Mouse (Mus musculus): ENCODE measurements around the gene Crybg2. TPM values are rescaled to one million over a fixed set of nuclear protein-coding genes. Genes with fewer than 3 reads are reported as not detected.

The Crybg2 gene
- polyA plus RNA-seq, 1 experiment from 2014 or later, result 6.5 TPM

DNA sequence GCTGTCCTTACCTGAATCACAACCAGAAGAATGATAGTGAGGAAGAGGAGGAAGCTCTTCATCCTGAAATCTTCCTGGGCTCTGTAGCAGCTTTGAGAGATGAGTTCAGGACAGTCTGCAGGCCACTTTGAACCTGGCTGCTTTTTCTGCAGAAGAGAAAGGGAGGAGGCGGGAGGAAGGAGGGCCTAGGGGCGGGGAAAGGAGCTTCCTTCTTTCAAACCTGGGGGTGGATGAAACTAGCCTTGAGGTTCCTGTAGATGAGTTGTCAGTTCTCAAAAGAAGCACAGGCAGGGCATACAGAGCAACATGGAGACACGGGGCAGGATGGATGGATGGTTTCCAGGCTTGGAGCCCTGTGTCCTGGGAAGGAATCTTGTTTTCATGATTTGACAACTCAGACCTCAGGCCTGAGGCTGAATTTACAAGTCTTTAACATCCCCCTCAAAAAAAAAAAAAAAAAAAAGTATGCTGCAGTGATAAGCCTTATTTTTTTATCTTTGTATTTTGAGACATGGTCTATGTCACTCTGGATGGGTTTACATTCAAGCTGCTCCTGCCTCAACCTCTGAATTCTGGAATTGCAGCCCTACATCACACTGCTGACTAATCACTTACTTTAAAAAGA lies 34.4 kb downstream of the Crybg2 start, which contains the start of gene Cd52:
Cd52 (minus strand) TSS at position 160 of the 625 bp plus-strand sequence.
- Histone ChIP-seq H3K9me3 (ENCODE audit: control insufficient read depth, low read length) (no peaks in the 10 kb centered on the region), H3K27ac (replicated peaks; ENCODE audit: low read depth, low read length) (no peak within 1 kb of the TSS), H3K4me3 (ENCODE audit: low read depth, low read length) (no peak within 1 kb of the TSS), H3K36me3 (ENCODE audit: control insufficient read depth, insufficient read depth, low read length) (no peaks in the 10 kb centered on the region), H3K4me2 (ENCODE audit: low read depth, low read length) (no peak within 1 kb of the TSS), H3K4me1 (ENCODE audit: control insufficient read depth, insufficient read depth, low read length) (no peaks in the 10 kb centered on the region), H3K9ac (ENCODE audit: low read depth, low read length) (no peak within 1 kb of the TSS), H3K27me3 (replicated peaks; ENCODE audit: control insufficient read depth, insufficient read depth, low read length) (no peaks in the 10 kb centered on the region)
- 53% methylated on average over 3 of the region's 3 CpGs for WGBS
- ATAC-seq (ENCODE audit: low read depth) (no peak), DNase-seq (ENCODE audit: low spot score) (no peak)

GRCm38 (mm10) chr4:134096120-134096519 lies 35.5 kb downstream of the Crybg2 start:
- ATAC-seq (ENCODE audit: low read depth) (no peak), DNase-seq (ENCODE audit: low spot score) (no peak)
- no peaks in the 10 kb centered on the region for H3K9me3 ChIP-seq (ENCODE audit: control insufficient read depth, low read length)
- no peak overlapping the region for H3K4me2 ChIP-seq (ENCODE audit: low read depth, low read length)
- no peak overlapping the region for H3K27ac ChIP-seq (replicated peaks; ENCODE audit: low read depth, low read length)
- 82% methylated on average over 3 of the region's 3 CpGs for WGBS
- no peaks in the 10 kb centered on the region for H3K27me3 ChIP-seq (replicated peaks; ENCODE audit: control insufficient read depth, insufficient read depth, low read length)
- H3K4me1 ChIP-seq (ENCODE audit: control insufficient read depth, insufficient read depth, low read length), result no peaks in the 10 kb centered on the region
- no peaks in the 10 kb centered on the region for H3K36me3 ChIP-seq (ENCODE audit: control insufficient read depth, insufficient read depth, low read length)
- no peak overlapping the region for H3K9ac ChIP-seq (ENCODE audit: low read depth, low read length)
- no peak overlapping the region for H3K4me3 ChIP-seq (ENCODE audit: low read depth, low read length)

- Histone ChIP-seq H3K9me3 (ENCODE audit: control insufficient read depth, low read length) (no peaks in the 10 kb centered on the region), H3K9ac (ENCODE audit: low read depth, low read length) (no peak overlapping the region), H3K4me3 (ENCODE audit: low read depth, low read length) (no peak overlapping the region), H3K27ac (replicated peaks; ENCODE audit: low read depth, low read length) (no peak overlapping the region), H3K27me3 (replicated peaks; ENCODE audit: control insufficient read depth, insufficient read depth, low read length) (no peaks in the 10 kb centered on the region), H3K4me1 (ENCODE audit: control insufficient read depth, insufficient read depth, low read length) (no peaks in the 10 kb centered on the region), H3K4me2 (ENCODE audit: low read depth, low read length) (no peak overlapping the region), H3K36me3 (ENCODE audit: control insufficient read depth, insufficient read depth, low read length) (no peaks in the 10 kb centered on the region)
- ATAC-seq (ENCODE audit: low read depth) (no peak), DNase-seq (ENCODE audit: low spot score) (no peak)
- 70% methylated on average over 5 of the region's 5 CpGs for WGBS
Observed at GRCm38 (mm10) chr4:134097015-134097608, 36.5 kb downstream of the Crybg2 start.

GRCm38 (mm10) chr4:134098628-134099027 lies 38.0 kb downstream of the Crybg2 start:
- H3K4me3 ChIP-seq (ENCODE audit: low read depth, low read length), result no peak overlapping the region
- DNase-seq (ENCODE audit: low spot score), result peak; percentile 16

GRCm38 (mm10) chr4:134100245-134100644 lies 39.6 kb downstream of the Crybg2 start:
- 83% methylated on average over 4 of the region's 4 CpGs for WGBS
- no peak overlapping the region for H3K9ac ChIP-seq (ENCODE audit: low read depth, low read length)
- H3K9me3 ChIP-seq (ENCODE audit: control insufficient read depth, low read length), result no peaks in the 10 kb centered on the region
- H3K27ac ChIP-seq (replicated peaks; ENCODE audit: low read depth, low read length), result no peak overlapping the region
- DNase-seq (ENCODE audit: low spot score), result no peak
- no peaks in the 10 kb centered on the region for H3K4me1 ChIP-seq (ENCODE audit: control insufficient read depth, insufficient read depth, low read length)
- no peaks in the 10 kb centered on the region for H3K36me3 ChIP-seq (ENCODE audit: control insufficient read depth, insufficient read depth, low read length)
- no peak for ATAC-seq (ENCODE audit: low read depth)
- H3K4me3 ChIP-seq (ENCODE audit: low read depth, low read length), result no peak overlapping the region
- no peaks in the 10 kb centered on the region for H3K27me3 ChIP-seq (replicated peaks; ENCODE audit: control insufficient read depth, insufficient read depth, low read length)
- H3K4me2 ChIP-seq (ENCODE audit: low read depth, low read length), result no peak overlapping the region

More at GRCm38 (mm10) chr4:134098628-134099027, 38.0 kb downstream of the Crybg2 start:
- Histone ChIP-seq H3K4me1 (ENCODE audit: control insufficient read depth, insufficient read depth, low read length) (no peaks in the 10 kb centered on the region), H3K9ac (ENCODE audit: low read depth, low read length) (no peak overlapping the region), H3K9me3 (ENCODE audit: control insufficient read depth, low read length) (no peaks in the 10 kb centered on the region), H3K27me3 (replicated peaks; ENCODE audit: control insufficient read depth, insufficient read depth, low read length) (no peaks in the 10 kb centered on the region), H3K4me2 (ENCODE audit: low read depth, low read length) (no peak overlapping the region), H3K27ac (replicated peaks; ENCODE audit: low read depth, low read length) (no peak overlapping the region), H3K36me3 (ENCODE audit: control insufficient read depth, insufficient read depth, low read length) (no peaks in the 10 kb centered on the region)
- 59% methylated on average over 8 of the region's 8 CpGs for WGBS
- ATAC-seq (ENCODE audit: low read depth), result no peak

DNA sequence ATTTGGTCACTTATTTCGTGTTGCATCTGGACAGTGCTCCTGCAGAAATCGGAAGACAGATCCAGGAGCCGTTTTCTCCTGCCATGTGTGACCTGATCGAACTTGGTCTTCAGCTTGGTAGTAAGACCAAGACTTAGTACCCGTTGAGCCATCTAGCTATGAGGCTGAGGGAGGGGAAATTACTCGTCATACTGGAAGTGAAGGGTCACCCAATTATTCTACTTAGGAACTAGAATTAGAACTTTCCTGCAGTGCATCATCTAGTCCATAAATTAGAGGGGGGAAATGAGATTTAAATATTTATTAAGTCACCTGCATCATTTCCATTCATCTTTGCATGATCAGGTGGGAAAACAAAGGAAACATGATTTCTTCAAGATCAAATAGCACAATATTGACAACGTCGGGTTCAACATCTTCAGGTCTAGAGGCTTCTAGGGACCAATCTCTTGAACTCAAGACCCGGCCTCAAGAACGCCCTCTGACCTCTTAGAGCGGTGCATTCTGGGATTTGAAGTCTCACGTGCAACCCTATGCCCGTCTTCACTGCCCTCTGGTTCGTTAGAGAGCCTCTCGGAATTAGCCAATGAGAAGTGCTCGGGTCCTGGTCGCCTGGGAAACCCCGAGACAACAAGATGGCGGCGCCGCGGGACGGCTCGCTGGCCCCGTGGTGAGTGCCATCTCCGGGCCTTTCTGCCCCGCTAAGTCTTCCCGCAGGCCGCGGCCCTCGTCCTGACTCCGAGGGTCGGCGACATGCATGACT lies 41.5 kb downstream of the Crybg2 start, which contains the start of gene Ubxn11:
Ubxn11 (plus strand) TSS at position 592 of the 763 bp plus-strand sequence.
- H3K4me2 ChIP-seq (ENCODE audit: low read depth, low read length), result peak within 1 kb of the TSS; percentile 72
- H3K27ac ChIP-seq (replicated peaks; ENCODE audit: low read depth, low read length), result no peak within 1 kb of the TSS
- H3K4me3 ChIP-seq (ENCODE audit: low read depth, low read length), result peak within 1 kb of the TSS; percentile 75
- H3K9ac ChIP-seq (ENCODE audit: low read depth, low read length), result peak within 1 kb of the TSS; percentile 72
- no peaks in the 10 kb centered on the region for H3K9me3 ChIP-seq (ENCODE audit: control insufficient read depth, low read length)
- DNase-seq (ENCODE audit: low spot score), result peak; percentile 96
- no peaks in the 10 kb centered on the region for H3K4me1 ChIP-seq (ENCODE audit: control insufficient read depth, insufficient read depth, low read length)
- 17% methylated on average over 34 of the region's 34 CpGs for WGBS
- peak; percentile 99 for ATAC-seq (ENCODE audit: low read depth)
- no peaks in the 10 kb centered on the region for H3K27me3 ChIP-seq (replicated peaks; ENCODE audit: control insufficient read depth, insufficient read depth, low read length)
- no peaks in the 10 kb centered on the region for H3K36me3 ChIP-seq (ENCODE audit: control insufficient read depth, insufficient read depth, low read length)

GRCm38 (mm10) chr4:134102742-134103119 lies 42.1 kb downstream of the Crybg2 start:
- Histone ChIP-seq H3K4me1 (ENCODE audit: control insufficient read depth, insufficient read depth, low read length) (no peaks in the 10 kb centered on the region), H3K9me3 (ENCODE audit: control insufficient read depth, low read length) (no peaks in the 10 kb centered on the region), H3K27ac (replicated peaks; ENCODE audit: low read depth, low read length) (no peak overlapping the region), H3K4me3 (ENCODE audit: low read depth, low read length) (peak overlapping the region; percentile 75), H3K9ac (ENCODE audit: low read depth, low read length) (peak overlapping the region; percentile 72), H3K27me3 (replicated peaks; ENCODE audit: control insufficient read depth, insufficient read depth, low read length) (no peaks in the 10 kb centered on the region), H3K4me2 (ENCODE audit: low read depth, low read length) (peak overlapping the region; percentile 72), H3K36me3 (ENCODE audit: control insufficient read depth, insufficient read depth, low read length) (no peaks in the 10 kb centered on the region)
- WGBS, result 2% methylated on average over 21 of the region's 21 CpGs
- DNase-seq (ENCODE audit: low spot score) (no peak), ATAC-seq (ENCODE audit: low read depth) (peak; percentile 35)

- Histone ChIP-seq H3K4me1 (ENCODE audit: control insufficient read depth, insufficient read depth, low read length) (no peaks in the 10 kb centered on the region), H3K36me3 (ENCODE audit: control insufficient read depth, insufficient read depth, low read length) (no peaks in the 10 kb centered on the region), H3K9me3 (ENCODE audit: control insufficient read depth, low read length) (no peaks in the 10 kb centered on the region), H3K9ac (ENCODE audit: low read depth, low read length) (no peak overlapping the region), H3K27me3 (replicated peaks; ENCODE audit: control insufficient read depth, insufficient read depth, low read length) (no peaks in the 10 kb centered on the region), H3K4me2 (ENCODE audit: low read depth, low read length) (no peak overlapping the region), H3K27ac (replicated peaks; ENCODE audit: low read depth, low read length) (no peak overlapping the region), H3K4me3 (ENCODE audit: low read depth, low read length) (no peak overlapping the region)
- ATAC-seq (ENCODE audit: low read depth) (no peak), DNase-seq (ENCODE audit: low spot score) (no peak)
- WGBS, result 68% methylated on average over 7 of the region's 7 CpGs
Observed at GRCm38 (mm10) chr4:134106105-134106504, 45.5 kb downstream of the Crybg2 start.

All from embryonic facial prominence, embryonic 14.5 days (tissue).